ENCODE assay signal across 10 mouse cellular contexts in the genomic region with DNA sequence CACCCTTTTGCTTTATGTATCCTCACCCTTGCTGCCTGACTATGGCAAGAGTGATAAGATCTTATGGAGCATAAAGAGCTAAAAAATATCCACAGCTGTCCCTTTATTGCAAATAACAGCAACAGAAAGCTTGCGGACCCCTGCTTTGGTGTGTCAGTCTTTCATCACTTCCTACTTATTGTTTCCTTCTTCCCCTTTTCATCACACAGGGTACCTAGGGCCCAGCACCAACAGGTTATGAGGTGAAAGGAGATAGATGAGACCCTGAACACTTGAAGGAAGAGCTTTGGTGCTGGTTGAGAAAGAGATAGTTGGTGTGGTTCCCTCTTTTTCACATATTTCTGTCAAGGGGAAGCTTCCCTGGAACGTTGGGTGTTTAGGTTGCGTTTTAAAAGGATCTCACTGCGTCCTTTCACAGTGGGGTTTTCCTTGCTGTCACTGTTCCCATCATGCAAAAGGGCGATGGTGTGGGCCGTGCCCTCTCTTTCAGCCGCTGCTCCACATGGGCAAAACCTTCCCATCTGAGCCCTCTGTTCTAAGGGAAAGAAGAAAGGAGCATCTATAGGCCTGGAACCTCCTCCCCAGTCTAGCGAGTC. TPM values are rescaled to one million over a fixed set of nuclear protein-coding genes. Genes with fewer than 3 reads are reported as not detected.
A peak's percentile ranks its signal among the peaks of the same experiment; 100 is the strongest.
DNase-seq lines count a peak whose midpoint lies in the region; ATAC-seq and TF ChIP-seq lines count a peak whose summit lies in the region.
"Had no signal": no experiment of that assay in that cellular context is flagged by ENCODE, and none has a peak within 500 bp of the region (broad histone marks: within the 10 kb centered on the region; RNA-seq: fewer than 3 reads in every experiment).

No protein-coding gene starts in this region.

- 0 out of 2 replicates have a peak, but pooled peaks have one; percentile 29 for TF ChIP-seq EP300 in CH12.LX (IDR thresholded peaks at IDR 0.05; ENCODE audit: low read length)
- no peak for TF ChIP-seq EP300 in heart, postnatal 0 days (IDR thresholded peaks at IDR 0.05; ENCODE audit: low read depth)

- no peaks in the 10 kb centered on the region for H3K27me3 ChIP-seq in heart, embryonic 11.5 days (ENCODE audit: control insufficient read depth, insufficient read depth, low read length)
- H3K27me3 ChIP-seq in CH12.LX (replicated peaks) = no peaks in the 10 kb centered on the region
- H3K27me3 ChIP-seq in heart, postnatal 0 days (ENCODE audit: control insufficient read depth, insufficient read depth, low read length) = no peaks in the 10 kb centered on the region
- no peaks in the 10 kb centered on the region for H3K27me3 ChIP-seq in megakaryocyte, embryonic 14.5 days (replicated peaks)

- in situ Hi-C loops in CH12.LX (cut with MboI; ENCODE audit: low pct_ligation_motif_present, low pct_unique_long_range_greater_than_20kb, low sequenced_read_pairs) = no loop called here

- peak overlapping the region; percentile 71 for H3K4me2 ChIP-seq in heart, embryonic 11.5 days
- peak overlapping the region; percentile 26 for H3K4me2 ChIP-seq in CH12.LX (ENCODE audit: insufficient read depth, low read depth, poor library complexity, severe bottlenecking)
- peak overlapping the region; percentile 65 for H3K4me2 ChIP-seq in heart, postnatal 0 days (ENCODE audit: low read depth, low read length)

- DNase-seq in heart, postnatal 4 days = no peak
- peak; percentile 63 for DNase-seq in CH12.LX (ENCODE audit: extremely low read depth)
- no peak for DNase-seq in heart, postnatal 0 days (ENCODE audit: low spot score)
- DNase-seq in gastrocnemius, postnatal 25 days = no peak
- DNase-seq in T-cell, adult 2 months (ENCODE audit: low spot score) = no peak

- H3K79me2 ChIP-seq in CH12.LX (replicated peaks; ENCODE audit: control insufficient read depth, extremely low read depth, insufficient read depth, poor library complexity, severe bottlenecking) = peaks cover 35% of the 10 kb centered on the region

- dilution Hi-C loops in CH12.LX (cut with MboI; ENCODE audit: extremely low pct_ligation_motif_present, extremely low pct_unique_long_range_greater_than_20kb, low sequenced_read_pairs) = no loop called here

- TF ChIP-seq POLR2A in CH12.LX (IDR thresholded peaks at IDR 0.05; ENCODE audit: low read depth, low read length) = no peak; the same call in 1 of the 2 replicates

- 0 out of 2 replicates have a peak, but pooled peaks cover 3% of the 10 kb centered on the region for H3K36me3 ChIP-seq in heart, embryonic 11.5 days (ENCODE audit: control insufficient read depth, insufficient read depth, low read length)
- peaks cover 29 to 34% of the 10 kb centered on the region in 2 experiments for H3K36me3 ChIP-seq in CH12.LX (replicated peaks in 1 of 2; ENCODE audit: control insufficient read depth in 1 of 2, insufficient read depth in 1 of 2, low read length in 1 of 2)
- H3K36me3 ChIP-seq in heart, postnatal 0 days (replicated peaks; ENCODE audit: control insufficient read depth, insufficient read depth, low read length) = peaks cover 15% of the 10 kb centered on the region; the same call in 1 of the 2 replicates
- H3K36me3 ChIP-seq in megakaryocyte, embryonic 14.5 days (replicated peaks; ENCODE audit: low read length) = peaks cover 17% of the 10 kb centered on the region

- peaks cover 8% of the 10 kb centered on the region; the same call in 1 of the 2 replicates for H3K4me1 ChIP-seq in heart, embryonic 11.5 days (ENCODE audit: control insufficient read depth, insufficient read depth, low read length)
- peaks cover 12 to 30% of the 10 kb centered on the region in 2 experiments for H3K4me1 ChIP-seq in CH12.LX (ENCODE audit: control insufficient read depth in 1 of 2, insufficient read depth in 2 of 2)
- H3K4me1 ChIP-seq in heart, postnatal 0 days (ENCODE audit: control insufficient read depth, insufficient read depth) = no peaks in the 10 kb centered on the region
- peaks cover 22% of the 10 kb centered on the region for H3K4me1 ChIP-seq in megakaryocyte, embryonic 14.5 days

- no peak overlapping the region for H3K27ac ChIP-seq in heart, embryonic 11.5 days (ENCODE audit: low read depth, low read length)
- peak overlapping the region; percentile 73 for H3K27ac ChIP-seq in CH12.LX (ENCODE audit: insufficient read depth, low read depth)
- peak overlapping the region; percentile 89; the same call in 1 of the 2 replicates for H3K27ac ChIP-seq in heart, postnatal 0 days (ENCODE audit: low read depth)

- TF ChIP-seq RAD21 in CH12.LX (IDR thresholded peaks at IDR 0.05; ENCODE audit: low read depth, low read length) = no peak

- peak overlapping the region; percentile 71; the same call in 1 of the 2 replicates for H3K4me3 ChIP-seq in heart, embryonic 11.5 days (ENCODE audit: low read depth, low read length)
- peak overlapping the region; percentile 81 to 88 (median 84) for H3K4me3 ChIP-seq in CH12.LX (replicated peaks in 1 of 3; ENCODE audit: low read depth in 2 of 3, low read length in 2 of 3, poor library complexity in 1 of 3)
- H3K4me3 ChIP-seq in heart, postnatal 0 days (ENCODE audit: low read depth, low read length) = peak overlapping the region; percentile 66
- peak overlapping the region; percentile 93 for H3K4me3 ChIP-seq in megakaryocyte, embryonic 14.5 days (replicated peaks)

- no peak for ATAC-seq in heart, embryonic 11.5 days (replicated peaks; ENCODE audit: insufficient number of reproducible peaks, low FRiP score, low TSS enrichment)
- no peak for ATAC-seq in heart, postnatal 0 days (ENCODE audit: insufficient read depth, low read depth)
- ATAC-seq in cerebellum, adult (ENCODE audit: insufficient number of reproducible peaks, low FRiP score, low TSS enrichment) = no peak

- H3K9ac ChIP-seq in heart, embryonic 11.5 days (ENCODE audit: low read depth, low read length) = no peak overlapping the region
- peak overlapping the region; percentile 99 for H3K9ac ChIP-seq in CH12.LX (ENCODE audit: insufficient read depth, low read depth)
- no peak overlapping the region; the same call in 1 of the 2 replicates for H3K9ac ChIP-seq in heart, postnatal 0 days (replicated peaks; ENCODE audit: low read depth, low read length)

- TF ChIP-seq CTCF in CH12.LX (conservative IDR thresholded peaks at IDR 0.05 in 1 of 2, IDR thresholded peaks at IDR 0.05 in 1 of 2; ENCODE audit: low read depth in 2 of 2, low read length in 2 of 2) = no peak
- no peak for TF ChIP-seq CTCF in heart, postnatal 0 days (IDR thresholded peaks at IDR 0.05; ENCODE audit: low read depth)

- no peaks in the 10 kb centered on the region for H3K9me3 ChIP-seq in heart, embryonic 11.5 days (replicated peaks; ENCODE audit: control insufficient read depth, low read length)
- no peaks in the 10 kb centered on the region for H3K9me3 ChIP-seq in CH12.LX (replicated peaks; ENCODE audit: low read length)
- H3K9me3 ChIP-seq in heart, postnatal 0 days (replicated peaks; ENCODE audit: control insufficient read depth, low read length) = no peaks in the 10 kb centered on the region
- H3K9me3 ChIP-seq in megakaryocyte, embryonic 14.5 days = no peaks in the 10 kb centered on the region

- 79% methylated on average over 8 of the region's 8 CpGs for WGBS in heart, embryonic 11.5 days (ENCODE audit: insufficient replicate concordance)
- 73% methylated on average over 8 of the region's 8 CpGs for WGBS in heart, postnatal 0 days

TF ChIP-seq in CH12.LX, 34 proteins besides CTCF, POLR2A, EP300 and RAD21 (continues in another document):
- TF ChIP-seq NELFE (IDR thresholded peaks at IDR 0.05; ENCODE audit: low read depth, low read length) (0 out of 2 replicates have a peak, but pooled peaks have one; percentile 23), USF1 (IDR thresholded peaks at IDR 0.05; ENCODE audit: low read depth, low read length) (no peak), GABPA (IDR thresholded peaks at IDR 0.05; ENCODE audit: insufficient replicate concordance, low read depth, low read length) (no peak), ETS1 (conservative IDR thresholded peaks at IDR 0.05; ENCODE audit: low read depth, low read length) (0 out of 2 replicates have a peak, but pooled peaks have one; percentile 6), TCF12 (IDR thresholded peaks at IDR 0.05; ENCODE audit: low read depth, low read length) (no peak), JUND (conservative IDR thresholded peaks at IDR 0.05; ENCODE audit: low read depth, low read length) (no peak), RCOR1 (conservative IDR thresholded peaks at IDR 0.05; ENCODE audit: low read depth, low read length) (no peak), MXI1 (IDR thresholded peaks at IDR 0.05; ENCODE audit: low read depth, low read length) (peak; percentile 84; the same call in 1 of the 2 replicates), POLR2AphosphoS2 (IDR thresholded peaks at IDR 0.05; ENCODE audit: low read depth, low read length) (no peak)

RNA-seq across cellular contexts. Expression of a gene that starts 1.3 kb away (rescaled TPM):
- 733 and 790 TPM in 2 replicates for polyA plus RNA-seq in heart, embryonic 11.5 days (2014; fragmentation: Nextera tagmentation; extraction: Ambion mirVana)
- total RNA-seq in heart, postnatal 4 days (2021) = 100 to 1,000 TPM; 243 to 300 TPM
- total RNA-seq in CH12.LX (2012; rRNA removed) (33.4 and 47.2 TPM in 2 replicates), CH12.LX (2014; rRNA removed) (68.9 and 75.2 TPM in 2 replicates)
- polyA plus RNA-seq in CH12.LX (2012; ENCODE audit: insufficient read length, low read depth) = 448 and 468 TPM in 2 replicates
- total RNA-seq in heart, postnatal 0 days (2014; rRNA removed; ENCODE audit: low replicate concordance) = 47.5 and 77.1 TPM in 2 replicates
- 686 TPM in 2 replicates for polyA plus RNA-seq in heart, postnatal 0 days (2015; fragmentation: Nextera tagmentation; extraction: Ambion mirVana)
- polyA plus RNA-seq in megakaryocyte, embryonic 14.5 days (2012; ENCODE audit: insufficient read depth, low replicate concordance) = 4.3 and 39.4 TPM in 2 replicates
- 10 to 100 TPM; 50.6 to 90.7 TPM for total RNA-seq in gastrocnemius, postnatal 25 days (2021)

RNA-seq across cellular contexts. Expression of a gene that starts 33.3 kb away (rescaled TPM):
- polyA plus RNA-seq in heart, embryonic 11.5 days (2014; fragmentation: Nextera tagmentation; extraction: Ambion mirVana) = 216 and 222 TPM in 2 replicates
- total RNA-seq in heart, postnatal 4 days (2021) = 100 to 1,000 TPM; 174 to 179 TPM
- 352 and 369 TPM in 2 replicates for total RNA-seq in CH12.LX (2012; rRNA removed)
- total RNA-seq in CH12.LX (2014; rRNA removed) = 429 and 518 TPM in 2 replicates
- polyA plus RNA-seq in CH12.LX (2012; ENCODE audit: insufficient read length, low read depth) = 213 and 259 TPM in 2 replicates
- total RNA-seq in heart, postnatal 0 days (2014; rRNA removed; ENCODE audit: low replicate concordance) = 199 and 247 TPM in 2 replicates
- 174 and 192 TPM in 2 replicates for polyA plus RNA-seq in heart, postnatal 0 days (2015; fragmentation: Nextera tagmentation; extraction: Ambion mirVana)
- 22.4 and 116 TPM in 2 replicates for polyA plus RNA-seq in megakaryocyte, embryonic 14.5 days (2012; ENCODE audit: insufficient read depth, low replicate concordance)
- 10 to 100 TPM; 63.9 to 85.7 TPM for total RNA-seq in gastrocnemius, postnatal 25 days (2021)

RNA-seq across cellular contexts. Expression of a gene that starts 53.0 kb away (rescaled TPM):
- not detected in 2 replicates for polyA plus RNA-seq in heart, embryonic 11.5 days (2014; fragmentation: Nextera tagmentation; extraction: Ambion mirVana)
- total RNA-seq in heart, postnatal 4 days (2021) = not detected
- not detected in 2 replicates for total RNA-seq in CH12.LX (2012; rRNA removed)
- total RNA-seq in CH12.LX (2014; rRNA removed) = not detected in 2 replicates
- not detected in 2 replicates for polyA plus RNA-seq in CH12.LX (2012; ENCODE audit: insufficient read length, low read depth)
- not detected in 2 replicates for total RNA-seq in heart, postnatal 0 days (2014; rRNA removed; ENCODE audit: low replicate concordance)
- not detected in 2 replicates for polyA plus RNA-seq in heart, postnatal 0 days (2015; fragmentation: Nextera tagmentation; extraction: Ambion mirVana)
- not detected in 2 replicates for polyA plus RNA-seq in megakaryocyte, embryonic 14.5 days (2012; ENCODE audit: insufficient read depth, low replicate concordance)
- not detected for total RNA-seq in gastrocnemius, postnatal 25 days (2021)
- total RNA-seq: ES-E14 had no signal
- polyA plus RNA-seq: cortical plate, adult 2 months had no signal
